Mouse (Mus musculus) embryo, embryonic 9.5 days (tissue): Measurements from ENCODE around the gene Orc2.

Experiments
- DNase-seq: peaks from one replicate; pipeline ENCODE4 v3.0.0-alpha.2; 2017; ENCODE audit errors: extremely low spot score

The Orc2 gene

GRCm38 (mm10) chr1:58423371-58424248, 81.3 kb downstream of the Orc2 start, which contains the start of gene Clk1:
Gene Clk1 (minus strand): TSS chr1:58424066.
- DNase-seq: peak; percentile 91

- peak; percentile 43 for DNase-seq
These were observed 82.0 kb downstream of the Orc2 start for GRCm38 (mm10) chr1:58422879-58423278.

GRCm38 (mm10) chr1:58420961-58421360, 83.9 kb downstream of the Orc2 start:
- no peak for DNase-seq

GRCm38 (mm10) chr1:58420032-58420431, 84.9 kb downstream of the Orc2 start:
- DNase-seq: no peak

- DNase-seq: no peak
These were observed 88.9 kb downstream of the Orc2 start for GRCm38 (mm10) chr1:58416048-58416447.

- no peak for DNase-seq
These were observed 89.5 kb downstream of the Orc2 start for GRCm38 (mm10) chr1:58415442-58415841.
